Mouse (Mus musculus) fibroblast of lung, adult 2 months (primary cell): Measurements from ENCODE around the gene Exoc5.
A peak's percentile ranks its signal among the peaks of the same experiment; 100 is the strongest.
"Not testable (repeated sequence)": the region's sequence is repeated elsewhere in the genome, so short reads cannot be mapped to it uniquely, and the experiment has no call there.

Experiments
- DNase-seq: peaks from one replicate; pipeline ENCODE4 v3.0.0-alpha.2; 2011; ENCODE audit warnings: low read depth

Exoc5 gene

GRCm38 (mm10) chr14:49066274-49066823, at the start of gene Exoc5:
Exoc5 (minus strand) TSS chr14:49066653.
- peak; percentile 85 for DNase-seq

GRCm38 (mm10) chr14:49091755-49092154, 25.3 kb upstream of the Exoc5 start:
- DNase-seq = not testable (repeated sequence)

- no peak for DNase-seq
Measured at GRCm38 (mm10) chr14:49091277-49091676, 24.8 kb upstream of the Exoc5 start.

- no peak for DNase-seq
Measured at GRCm38 (mm10) chr14:49090102-49090501, 23.6 kb upstream of the Exoc5 start.

- no peak for DNase-seq
Measured at GRCm38 (mm10) chr14:49089461-49090058, 23.1 kb upstream of the Exoc5 start.

- DNase-seq = no peak
Measured at GRCm38 (mm10) chr14:49088155-49089048, 21.9 kb upstream of the Exoc5 start.

- no peak for DNase-seq
Measured at GRCm38 (mm10) chr14:49086522-49086921, 20.1 kb upstream of the Exoc5 start.

GRCm38 (mm10) chr14:49078820-49079219, 12.4 kb upstream of the Exoc5 start:
- DNase-seq = no peak

- DNase-seq = no peak
Measured at GRCm38 (mm10) chr14:49074361-49074760, 7.9 kb upstream of the Exoc5 start.

GRCm38 (mm10) chr14:49073896-49074295, 7.4 kb upstream of the Exoc5 start:
- no peak for DNase-seq

- DNase-seq = no peak
Measured at GRCm38 (mm10) chr14:49072837-49073236, 6.4 kb upstream of the Exoc5 start.

GRCm38 (mm10) chr14:49065529-49066273, 752 bp downstream of the Exoc5 start, which contains the start of gene Ap5m1:
Ap5m1 (plus strand) TSS chr14:49066097.
- DNase-seq = no peak

GRCm38 (mm10) chr14:49063838-49064237, 2.6 kb downstream of the Exoc5 start:
- no peak for DNase-seq

GRCm38 (mm10) chr14:49049492-49049891, 17.0 kb downstream of the Exoc5 start:
- no peak for DNase-seq

GRCm38 (mm10) chr14:49045610-49046009, 20.8 kb downstream of the Exoc5 start:
- DNase-seq = no peak

GRCm38 (mm10) chr14:49028991-49029390, 37.5 kb downstream of the Exoc5 start:
- DNase-seq = no peak

GRCm38 (mm10) chr14:49027779-49028368, 38.6 kb downstream of the Exoc5 start:
- DNase-seq = peak; percentile 1

- no peak for DNase-seq
Measured at GRCm38 (mm10) chr14:49027040-49027778, 39.2 kb downstream of the Exoc5 start.

- DNase-seq = no peak
Measured at GRCm38 (mm10) chr14:49019765-49020164, 46.7 kb downstream of the Exoc5 start.

- no peak for DNase-seq
Measured at GRCm38 (mm10) chr14:49008399-49009189, 57.9 kb downstream of the Exoc5 start.
